Mouse (Mus musculus) stomach, postnatal 0 days (tissue): ENCODE measurements around the gene Kremen1.

ENCODE experiments used
- CTCF ChIP-seq: IDR thresholded peaks from 2 replicates; pipeline ENCODE4 v1.5.1; 2016; ENCODE audit warnings: antibody characterized with exemption, low read depth, mild to moderate bottlenecking, moderate library complexity
- EP300 ChIP-seq: optimal IDR thresholded peaks from 2 replicates; pipeline ENCODE3; 2016; ENCODE audit warnings: antibody characterized with exemption

GRCm38 (mm10) chr11:5283987-5284386 is 22.6 kb upstream of the Kremen1 start:
- TF ChIP-seq CTCF (peak; percentile 40), EP300 (no peak)
